Mouse (Mus musculus): Measurements from ENCODE around the gene Zpr1. TPM values are rescaled to one million over a fixed set of nuclear protein-coding genes. Genes with fewer than 3 reads are reported as not detected.
A peak's percentile ranks its signal among the peaks of the same experiment; 100 is the strongest.
"Not testable (repeated sequence)": the region's sequence is repeated elsewhere in the genome, so short reads cannot be mapped to it uniquely, and the experiment has no call there.

Gene Zpr1
- polyA plus RNA-seq, 1 experiment from 2014 or later, result 55.9 TPM

- Histone ChIP-seq H3K9ac (replicated peaks) (no peak overlapping the region), H3K27me3 (peaks cover 7% of the 10 kb centered on the region; the same call in 1 of the 2 replicates), H3K4me2 (no peak overlapping the region), H3K4me1 (replicated peaks) (peaks cover 23% of the 10 kb centered on the region), H3K4me3 (replicated peaks) (no peak overlapping the region), H3K36me3 (no peaks in the 10 kb centered on the region), H3K9me3 (peaks cover 8% of the 10 kb centered on the region; the same call in 1 of the 2 replicates), H3K27ac (no peak overlapping the region)
- no peak for ATAC-seq (ENCODE audit: insufficient number of reproducible peaks, insufficient read depth, low FRiP score, low TSS enrichment, low read depth)
- WGBS, result 48% methylated on average over 2 of the region's 2 CpGs
These were observed 42.1 kb downstream of the Zpr1 start for GRCm38 (mm10) chr9:46314921-46315320.

- Histone ChIP-seq H3K4me2 (no peak overlapping the region), H3K9ac (replicated peaks) (no peak overlapping the region), H3K4me3 (replicated peaks) (no peak overlapping the region), H3K27me3 (peaks cover 7% of the 10 kb centered on the region; the same call in 1 of the 2 replicates), H3K4me1 (replicated peaks) (peaks cover 23% of the 10 kb centered on the region), H3K36me3 (no peaks in the 10 kb centered on the region), H3K9me3 (peaks cover 11% of the 10 kb centered on the region; the same call in 1 of the 2 replicates), H3K27ac (no peak overlapping the region)
- ATAC-seq (ENCODE audit: insufficient number of reproducible peaks, insufficient read depth, low FRiP score, low TSS enrichment, low read depth), result no peak
- WGBS, result 43% methylated on average over 11 of the region's 11 CpGs
These were observed 43.0 kb downstream of the Zpr1 start for GRCm38 (mm10) chr9:46315807-46316365.

GRCm38 (mm10) chr9:46316388-46316787, 43.5 kb downstream of the Zpr1 start:
- Histone ChIP-seq H3K27ac (no peak overlapping the region), H3K27me3 (peaks cover 7% of the 10 kb centered on the region; the same call in 1 of the 2 replicates), H3K9ac (replicated peaks) (no peak overlapping the region), H3K36me3 (no peaks in the 10 kb centered on the region), H3K9me3 (peaks cover 11% of the 10 kb centered on the region; the same call in 1 of the 2 replicates), H3K4me3 (replicated peaks) (no peak overlapping the region), H3K4me1 (replicated peaks) (peaks cover 23% of the 10 kb centered on the region), H3K4me2 (no peak overlapping the region)
- no peak for ATAC-seq (ENCODE audit: insufficient number of reproducible peaks, insufficient read depth, low FRiP score, low TSS enrichment, low read depth)
- 17% methylated on average over 5 of the region's 5 CpGs for WGBS

GRCm38 (mm10) chr9:46316909-46317308, 44.0 kb downstream of the Zpr1 start:
- Histone ChIP-seq H3K4me2 (no peak overlapping the region), H3K4me3 (replicated peaks) (no peak overlapping the region), H3K36me3 (no peaks in the 10 kb centered on the region), H3K9me3 (peaks cover 11% of the 10 kb centered on the region; the same call in 1 of the 2 replicates), H3K27me3 (peaks cover 7% of the 10 kb centered on the region; the same call in 1 of the 2 replicates), H3K4me1 (replicated peaks) (peaks cover 23% of the 10 kb centered on the region), H3K27ac (no peak overlapping the region), H3K9ac (replicated peaks) (no peak overlapping the region)
- WGBS, result 45% methylated on average over 8 of the region's 8 CpGs
- ATAC-seq (ENCODE audit: insufficient number of reproducible peaks, insufficient read depth, low FRiP score, low TSS enrichment, low read depth), result no peak

- no peak overlapping the region for H3K4me2 ChIP-seq
- 93% methylated on average over 3 of the region's 3 CpGs for WGBS
- H3K27ac ChIP-seq, result no peak overlapping the region
- H3K27me3 ChIP-seq, result peaks cover 7% of the 10 kb centered on the region; the same call in 1 of the 2 replicates
- H3K4me3 ChIP-seq (replicated peaks), result no peak overlapping the region
- peaks cover 11% of the 10 kb centered on the region; the same call in 1 of the 2 replicates for H3K9me3 ChIP-seq
- no peak for ATAC-seq (ENCODE audit: insufficient number of reproducible peaks, insufficient read depth, low FRiP score, low TSS enrichment, low read depth)
- peaks cover 18% of the 10 kb centered on the region for H3K4me1 ChIP-seq (replicated peaks)
- H3K9ac ChIP-seq (replicated peaks), result no peak overlapping the region
- no peaks in the 10 kb centered on the region for H3K36me3 ChIP-seq
These were observed 45.1 kb downstream of the Zpr1 start for GRCm38 (mm10) chr9:46317957-46318356.

GRCm38 (mm10) chr9:46319886-46320285, 47.0 kb downstream of the Zpr1 start, which contains the start of gene 4931429L15Rik:
TSS of gene 4931429L15Rik (minus strand) at chr9:46319986.
- 79% methylated on average over 6 of the region's 6 CpGs for WGBS
- Histone ChIP-seq H3K9me3 (peaks cover 11% of the 10 kb centered on the region; the same call in 1 of the 2 replicates), H3K4me1 (replicated peaks) (peaks cover 15% of the 10 kb centered on the region)
- H3K27me3 ChIP-seq; H3K4me2 ChIP-seq; H3K4me3 ChIP-seq (replicated peaks); ATAC-seq (ENCODE audit: insufficient number of reproducible peaks, insufficient read depth, low FRiP score, low TSS enrichment, low read depth); H3K36me3 ChIP-seq; H3K9ac ChIP-seq (replicated peaks); H3K27ac ChIP-seq: not testable (repeated sequence)

GRCm38 (mm10) chr9:46320461-46320860, 47.6 kb downstream of the Zpr1 start:
- no peak overlapping the region for H3K9ac ChIP-seq (replicated peaks)
- no peak for ATAC-seq (ENCODE audit: insufficient number of reproducible peaks, insufficient read depth, low FRiP score, low TSS enrichment, low read depth)
- H3K27ac ChIP-seq, result no peak overlapping the region
- peaks cover 15% of the 10 kb centered on the region for H3K4me1 ChIP-seq (replicated peaks)
- H3K4me3 ChIP-seq (replicated peaks), result no peak overlapping the region
- no peak overlapping the region for H3K4me2 ChIP-seq
- no peaks in the 10 kb centered on the region for H3K36me3 ChIP-seq
- peaks cover 11% of the 10 kb centered on the region; the same call in 1 of the 2 replicates for H3K9me3 ChIP-seq
- 92% methylated on average over 2 of the region's 2 CpGs for WGBS
- no peaks in the 10 kb centered on the region; the same call in 1 of the 2 replicates for H3K27me3 ChIP-seq

- H3K9me3 ChIP-seq, result no peaks in the 10 kb centered on the region
- H3K4me1 ChIP-seq (replicated peaks), result peaks cover 16% of the 10 kb centered on the region
- H3K4me3 ChIP-seq (replicated peaks), result no peak overlapping the region
- no peak overlapping the region for H3K9ac ChIP-seq (replicated peaks)
- WGBS, result 90% methylated on average over 11 of the region's 11 CpGs
- ATAC-seq (ENCODE audit: insufficient number of reproducible peaks, insufficient read depth, low FRiP score, low TSS enrichment, low read depth), result no peak
- H3K27ac ChIP-seq, result no peak overlapping the region
- peaks cover 6% of the 10 kb centered on the region; the same call in 1 of the 2 replicates for H3K27me3 ChIP-seq
- no peak overlapping the region for H3K4me2 ChIP-seq
- H3K36me3 ChIP-seq, result no peaks in the 10 kb centered on the region
These were observed 54.0 kb downstream of the Zpr1 start for GRCm38 (mm10) chr9:46326694-46327405.

GRCm38 (mm10) chr9:46327706-46328571, 55.1 kb downstream of the Zpr1 start:
- Histone ChIP-seq H3K4me2 (peak overlapping the region; percentile 55), H3K4me3 (replicated peaks) (peak overlapping the region; percentile 27), H3K27ac (no peak overlapping the region), H3K9ac (replicated peaks) (0 out of 2 replicates have a peak overlapping the region, but pooled peaks have one; percentile 42), H3K27me3 (peaks cover 6% of the 10 kb centered on the region; the same call in 1 of the 2 replicates), H3K36me3 (no peaks in the 10 kb centered on the region), H3K4me1 (replicated peaks) (peaks cover 16% of the 10 kb centered on the region), H3K9me3 (no peaks in the 10 kb centered on the region)
- ATAC-seq (ENCODE audit: insufficient number of reproducible peaks, insufficient read depth, low FRiP score, low TSS enrichment, low read depth), result no peak
- 59% methylated on average over 25 of the region's 25 CpGs for WGBS

- Histone ChIP-seq H3K4me1 (replicated peaks) (peaks cover 16% of the 10 kb centered on the region), H3K36me3 (no peaks in the 10 kb centered on the region), H3K27me3 (peaks cover 6% of the 10 kb centered on the region; the same call in 1 of the 2 replicates), H3K9ac (replicated peaks) (peak overlapping the region; percentile 42), H3K4me2 (peak overlapping the region; percentile 55), H3K9me3 (no peaks in the 10 kb centered on the region), H3K4me3 (replicated peaks) (peak overlapping the region; percentile 27), H3K27ac (peak overlapping the region; percentile 68)
- ATAC-seq (ENCODE audit: insufficient number of reproducible peaks, insufficient read depth, low FRiP score, low TSS enrichment, low read depth), result no peak
- 3% methylated on average over 30 of the region's 30 CpGs for WGBS
These were observed 55.8 kb downstream of the Zpr1 start for GRCm38 (mm10) chr9:46328572-46329249.

All from limb, embryonic 12.5 days (tissue).